Mouse (Mus musculus): Measurements from ENCODE around the gene Lmf1.

The Lmf1 gene

GRCm38 (mm10) chr17:25602366-25602765, 23.5 kb downstream of the Lmf1 start:
- DNase-seq (ENCODE audit: low read depth, low spot score) = no peak

- DNase-seq (ENCODE audit: low read depth, low spot score) = no peak
These were observed 25.3 kb downstream of the Lmf1 start for GRCm38 (mm10) chr17:25604234-25604633.

- DNase-seq (ENCODE audit: low read depth, low spot score) = no peak
These were observed 29.4 kb downstream of the Lmf1 start for GRCm38 (mm10) chr17:25608137-25608785.

- no peak for DNase-seq (ENCODE audit: low read depth, low spot score)
These were observed 30.1 kb downstream of the Lmf1 start for GRCm38 (mm10) chr17:25608821-25609505.

GRCm38 (mm10) chr17:25609506-25609828, 30.6 kb downstream of the Lmf1 start:
- no peak for DNase-seq (ENCODE audit: low read depth, low spot score)

- DNase-seq (ENCODE audit: low read depth, low spot score) = no peak
These were observed 31.3 kb downstream of the Lmf1 start for GRCm38 (mm10) chr17:25610151-25610550.

- no peak for DNase-seq (ENCODE audit: low read depth, low spot score)
These were observed 33.7 kb downstream of the Lmf1 start for GRCm38 (mm10) chr17:25612537-25612936.

GRCm38 (mm10) chr17:25613323-25613722, 34.4 kb downstream of the Lmf1 start:
- DNase-seq (ENCODE audit: low read depth, low spot score) = no peak

- DNase-seq (ENCODE audit: low read depth, low spot score) = no peak
These were observed 36.0 kb downstream of the Lmf1 start for GRCm38 (mm10) chr17:25614723-25615510.

GRCm38 (mm10) chr17:25618508-25619056, 39.7 kb downstream of the Lmf1 start:
- peak; percentile 64 for DNase-seq (ENCODE audit: low read depth, low spot score)

- DNase-seq (ENCODE audit: low read depth, low spot score) = no peak
These were observed 44.6 kb downstream of the Lmf1 start for GRCm38 (mm10) chr17:25623441-25623840.

- DNase-seq (ENCODE audit: low read depth, low spot score) = no peak
These were observed 45.0 kb downstream of the Lmf1 start for GRCm38 (mm10) chr17:25623935-25624334.

GRCm38 (mm10) chr17:25624446-25625119, 45.7 kb downstream of the Lmf1 start:
- DNase-seq (ENCODE audit: low read depth, low spot score) = no peak

- no peak for DNase-seq (ENCODE audit: low read depth, low spot score)
These were observed 46.4 kb downstream of the Lmf1 start for GRCm38 (mm10) chr17:25625282-25625681.

- DNase-seq (ENCODE audit: low read depth, low spot score) = no peak
These were observed 47.5 kb downstream of the Lmf1 start for GRCm38 (mm10) chr17:25626196-25627043.

GRCm38 (mm10) chr17:25630313-25630712, 51.4 kb downstream of the Lmf1 start:
- no peak for DNase-seq (ENCODE audit: low read depth, low spot score)

GRCm38 (mm10) chr17:25634070-25634469, 55.2 kb downstream of the Lmf1 start:
- no peak for DNase-seq (ENCODE audit: low read depth, low spot score)

GRCm38 (mm10) chr17:25635387-25635786, 56.5 kb downstream of the Lmf1 start:
- no peak for DNase-seq (ENCODE audit: low read depth, low spot score)

GRCm38 (mm10) chr17:25635806-25636205, 56.9 kb downstream of the Lmf1 start:
- no peak for DNase-seq (ENCODE audit: low read depth, low spot score)

GRCm38 (mm10) chr17:25637986-25638385, 59.1 kb downstream of the Lmf1 start:
- no peak for DNase-seq (ENCODE audit: low read depth, low spot score)

GRCm38 (mm10) chr17:25638442-25638841, 59.6 kb downstream of the Lmf1 start:
- no peak for DNase-seq (ENCODE audit: low read depth, low spot score)

Data from brain, embryonic 18.5 days (tissue).